Mouse (Mus musculus): ENCODE results near the gene Man2a1.

DNA sequence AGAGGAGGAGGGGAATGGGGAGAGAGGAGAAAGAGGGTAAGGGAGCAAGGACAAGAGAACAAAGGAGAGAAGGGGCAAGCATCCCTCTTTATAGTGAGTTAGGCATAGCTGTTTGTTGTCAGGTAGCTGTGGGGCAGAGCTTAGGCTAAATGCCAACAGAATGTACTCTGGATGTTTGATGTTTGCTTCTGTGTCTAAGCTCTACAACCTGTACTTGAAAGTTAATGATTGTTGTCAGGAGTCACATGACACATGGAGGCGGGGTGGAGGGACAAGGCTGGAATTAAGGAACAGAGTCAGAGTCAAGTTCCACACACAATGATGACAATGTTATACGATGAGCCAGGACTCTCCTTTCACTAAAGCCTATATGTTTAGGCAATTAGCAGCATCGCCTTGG, 181.8 kb downstream of the Man2a1 start:
- TF ChIP-seq POLR2A (IDR thresholded peaks at IDR 0.05; ENCODE audit: control insufficient read depth, extremely low read depth, insufficient read depth, low read length, poor library complexity), result no peak
- no peak for TF ChIP-seq CTCF (IDR thresholded peaks at IDR 0.05; ENCODE audit: borderline replicate concordance, control insufficient read depth, extremely low read depth, insufficient read depth, low read length, poor library complexity)
